Mouse (Mus musculus): ENCODE data around the gene Tnni3. TPM values are rescaled to one million over a fixed set of nuclear protein-coding genes. Genes with fewer than 3 reads are reported as not detected.
A peak's percentile ranks its signal among the peaks of the same experiment; 100 is the strongest.

The Tnni3 gene
- polyA plus RNA-seq, 1 experiment from 2014 or later: 1.8 TPM

- WGBS: 91% methylated on average over 6 of the region's 6 CpGs
- peaks cover 20% of the 10 kb centered on the region for H3K36me3 ChIP-seq
Measured at GRCm38 (mm10) chr7:4491308-4491707, 32.7 kb downstream of the Tnni3 start.

GRCm38 (mm10) chr7:4482281-4482680, 41.7 kb downstream of the Tnni3 start:
- Histone ChIP-seq H3K36me3 (peaks cover 50% of the 10 kb centered on the region), H3K4me2 (replicated peaks) (no peak overlapping the region), H3K4me3 (no peak overlapping the region), H3K9me3 (no peaks in the 10 kb centered on the region), H3K9ac (replicated peaks) (no peak overlapping the region), H3K27me3 (no peaks in the 10 kb centered on the region), H3K27ac (replicated peaks) (no peak overlapping the region), H3K4me1 (peaks cover 17% of the 10 kb centered on the region)
- ATAC-seq (replicated peaks): no peak
- WGBS: 93% methylated on average over 12 of the region's 12 CpGs

More at GRCm38 (mm10) chr7:4491308-4491707, 32.7 kb downstream of the Tnni3 start:
- ATAC-seq (replicated peaks): no peak
- Histone ChIP-seq H3K27ac (replicated peaks) (no peak overlapping the region), H3K27me3 (no peaks in the 10 kb centered on the region), H3K4me1 (no peaks in the 10 kb centered on the region), H3K9me3 (no peaks in the 10 kb centered on the region), H3K4me2 (replicated peaks) (no peak overlapping the region), H3K9ac (replicated peaks) (no peak overlapping the region), H3K4me3 (no peak overlapping the region)

- H3K4me3 ChIP-seq: no peak overlapping the region
- 25% methylated on average over 6 of the region's 6 CpGs for WGBS
- no peak overlapping the region for H3K9ac ChIP-seq (replicated peaks)
- no peak overlapping the region for H3K27ac ChIP-seq (replicated peaks)
- H3K4me2 ChIP-seq (replicated peaks): no peak overlapping the region
- peaks cover 6% of the 10 kb centered on the region; the same call in 1 of the 2 replicates for H3K27me3 ChIP-seq
- ATAC-seq (replicated peaks): no peak
- H3K9me3 ChIP-seq: no peaks in the 10 kb centered on the region
- peaks cover 17% of the 10 kb centered on the region for H3K4me1 ChIP-seq
- H3K36me3 ChIP-seq: peaks cover 40% of the 10 kb centered on the region
Measured at GRCm38 (mm10) chr7:4479674-4480073, 44.4 kb downstream of the Tnni3 start.

GRCm38 (mm10) chr7:4478796-4479291, 45.2 kb downstream of the Tnni3 start:
- Histone ChIP-seq H3K9me3 (no peaks in the 10 kb centered on the region), H3K4me2 (replicated peaks) (peak overlapping the region; percentile 92), H3K9ac (replicated peaks) (peak overlapping the region; percentile 52), H3K27me3 (peaks cover 12% of the 10 kb centered on the region), H3K4me1 (peaks cover 17% of the 10 kb centered on the region), H3K4me3 (peak overlapping the region; percentile 52), H3K36me3 (peaks cover 32% of the 10 kb centered on the region), H3K27ac (replicated peaks) (peak overlapping the region; percentile 62; the same call in 1 of the 2 replicates)
- ATAC-seq (replicated peaks): 0 out of 2 replicates have a peak, but pooled peaks have one; percentile 11
- 2% methylated on average over 16 of the region's 16 CpGs for WGBS

- Histone ChIP-seq H3K4me1 (peaks cover 17% of the 10 kb centered on the region), H3K9ac (replicated peaks) (peak overlapping the region; percentile 52), H3K4me3 (peak overlapping the region; percentile 52), H3K9me3 (no peaks in the 10 kb centered on the region), H3K27me3 (peaks cover 19% of the 10 kb centered on the region), H3K27ac (replicated peaks) (peak overlapping the region; percentile 62), H3K4me2 (replicated peaks) (peak overlapping the region; percentile 92), H3K36me3 (peaks cover 25% of the 10 kb centered on the region)
- peak; percentile 95 for ATAC-seq (replicated peaks)
- under 1% methylated on average over 39 of the region's 39 CpGs for WGBS
Measured at GRCm38 (mm10) chr7:4478021-4478795, 45.8 kb downstream of the Tnni3 start.

- Histone ChIP-seq H3K36me3 (no peaks in the 10 kb centered on the region), H3K9ac (replicated peaks) (no peak overlapping the region), H3K4me2 (replicated peaks) (no peak overlapping the region), H3K27me3 (peaks cover 38% of the 10 kb centered on the region), H3K4me3 (no peak overlapping the region), H3K4me1 (peaks cover 34% of the 10 kb centered on the region), H3K27ac (replicated peaks) (no peak overlapping the region), H3K9me3 (no peaks in the 10 kb centered on the region)
- no peak for ATAC-seq (replicated peaks)
- WGBS: 10% methylated on average over 19 of the region's 19 CpGs
Measured at GRCm38 (mm10) chr7:4473940-4474339, 50.1 kb downstream of the Tnni3 start.

- Histone ChIP-seq H3K4me1 (peaks cover 19% of the 10 kb centered on the region), H3K4me3 (peak overlapping the region; percentile 38), H3K4me2 (replicated peaks) (peak overlapping the region; percentile 56), H3K9ac (replicated peaks) (peak overlapping the region; percentile 44; the same call in 1 of the 2 replicates), H3K27ac (replicated peaks) (no peak overlapping the region), H3K9me3 (no peaks in the 10 kb centered on the region), H3K36me3 (no peaks in the 10 kb centered on the region), H3K27me3 (peaks cover 38% of the 10 kb centered on the region)
- 1% methylated on average over 24 of the region's 24 CpGs for WGBS
- ATAC-seq (replicated peaks): peak; percentile 90
Measured at GRCm38 (mm10) chr7:4471179-4471555, 52.9 kb downstream of the Tnni3 start.

- peak overlapping the region; percentile 44 for H3K9ac ChIP-seq (replicated peaks)
- no peaks in the 10 kb centered on the region for H3K36me3 ChIP-seq
- H3K4me1 ChIP-seq: peaks cover 19% of the 10 kb centered on the region
- H3K27me3 ChIP-seq: peaks cover 38% of the 10 kb centered on the region
- 1% methylated on average over 35 of the region's 35 CpGs for WGBS
- no peaks in the 10 kb centered on the region for H3K9me3 ChIP-seq
- peak; percentile 48 for ATAC-seq (replicated peaks)
- no peak overlapping the region for H3K27ac ChIP-seq (replicated peaks)
- peak overlapping the region; percentile 38 for H3K4me3 ChIP-seq
- H3K4me2 ChIP-seq (replicated peaks): peak overlapping the region; percentile 56
Measured at GRCm38 (mm10) chr7:4470275-4471178, 53.5 kb downstream of the Tnni3 start.

Other genes starting within 250 kb of the Tnni3 start
- gene Ncr1, start 186.5 kb downstream of the Tnni3 start, polyA plus RNA-seq (2015; fragmentation: Nextera tagmentation; extraction: Ambion mirVana): not detected in 2 replicates
- gene Gp6, start 126.5 kb downstream of the Tnni3 start, polyA plus RNA-seq (2015; fragmentation: Nextera tagmentation; extraction: Ambion mirVana): 0.06 TPM in 1 of 2 replicates, not detected in the other
- 34.8 and 37.3 TPM in 2 replicates for gene Rdh13, start 78.6 kb downstream of the Tnni3 start, polyA plus RNA-seq (2015; fragmentation: Nextera tagmentation; extraction: Ambion mirVana)
- 7.0 TPM in 2 replicates for gene Eps8l1, start 63.6 kb downstream of the Tnni3 start, polyA plus RNA-seq (2015; fragmentation: Nextera tagmentation; extraction: Ambion mirVana)
- gene Ppp1r12c, start 22.5 kb downstream of the Tnni3 start, polyA plus RNA-seq (2015; fragmentation: Nextera tagmentation; extraction: Ambion mirVana): 48.4 and 50.3 TPM in 2 replicates
- 2.5 and 2.6 TPM in 2 replicates for gene Tnnt1, start 7.8 kb downstream of the Tnni3 start, polyA plus RNA-seq (2015; fragmentation: Nextera tagmentation; extraction: Ambion mirVana)
- gene Dnaaf3, start 8.2 kb upstream of the Tnni3 start, polyA plus RNA-seq (2015; fragmentation: Nextera tagmentation; extraction: Ambion mirVana): 1.6 and 1.7 TPM in 2 replicates
- gene Syt5, start 23.3 kb upstream of the Tnni3 start, polyA plus RNA-seq (2015; fragmentation: Nextera tagmentation; extraction: Ambion mirVana): 158 and 164 TPM in 2 replicates
- gene Ptprh, start 79.8 kb upstream of the Tnni3 start, polyA plus RNA-seq (2015; fragmentation: Nextera tagmentation; extraction: Ambion mirVana): 0.24 and 0.52 TPM in 2 replicates
- gene Tmem86b, start 107.2 kb upstream of the Tnni3 start, polyA plus RNA-seq (2015; fragmentation: Nextera tagmentation; extraction: Ambion mirVana): 2.7 and 3.1 TPM in 2 replicates
- gene Ppp6r1, start 134.8 kb upstream of the Tnni3 start, polyA plus RNA-seq (2015; fragmentation: Nextera tagmentation; extraction: Ambion mirVana): 9.2 and 9.3 TPM in 2 replicates
- 142 and 146 TPM in 2 replicates for gene Hspbp1, start 160.8 kb upstream of the Tnni3 start, polyA plus RNA-seq (2015; fragmentation: Nextera tagmentation; extraction: Ambion mirVana)
- 6.7 and 7.9 TPM in 2 replicates for gene Brsk1, start 166.4 kb upstream of the Tnni3 start, polyA plus RNA-seq (2015; fragmentation: Nextera tagmentation; extraction: Ambion mirVana)
- 0.08 and 0.24 TPM in 2 replicates for gene Tmem150b, start 201.0 kb upstream of the Tnni3 start, polyA plus RNA-seq (2015; fragmentation: Nextera tagmentation; extraction: Ambion mirVana)
- gene Kmt5c, start 215.9 kb upstream of the Tnni3 start, polyA plus RNA-seq (2015; fragmentation: Nextera tagmentation; extraction: Ambion mirVana): 64.3 and 70.6 TPM in 2 replicates
- gene Cox6b2, start 228.9 kb upstream of the Tnni3 start, polyA plus RNA-seq (2015; fragmentation: Nextera tagmentation; extraction: Ambion mirVana): 13.7 and 14.1 TPM in 2 replicates
- gene Fam71e2, start 247.1 kb upstream of the Tnni3 start, polyA plus RNA-seq (2015; fragmentation: Nextera tagmentation; extraction: Ambion mirVana): not detected in 2 replicates